Mouse (Mus musculus): ENCODE data around the gene Nmrk2. TPM values are rescaled to one million over a fixed set of nuclear protein-coding genes. Genes with fewer than 3 reads are reported as not detected.

The Nmrk2 gene
- not detected in 2 replicates for polyA plus RNA-seq (2011; ENCODE audit: insufficient read depth, insufficient read length, low replicate concordance, missing spikeins)

- 76% methylated on average over 13 of the region's 13 CpGs for WGBS
- H3K27ac ChIP-seq (ENCODE audit: control insufficient read depth, insufficient read depth, low read depth, low read length, poor library complexity) = no peak within 1 kb of the TSS
Observed at GRCm38 (mm10) chr10:81201807-81202758, at the start of gene Nmrk2. Nmrk2 (minus strand) TSS chr10:81202051.

GRCm38 (mm10) chr10:81249442-81249841 is 47.6 kb upstream of the Nmrk2 start:
- Histone ChIP-seq H3K4me3 (replicated peaks; ENCODE audit: control insufficient read depth, low read depth, low read length) (no peak overlapping the region), H3K4me1 (ENCODE audit: control insufficient read depth, insufficient read depth, low read length) (peaks cover 2% of the 10 kb centered on the region), H3K27ac (ENCODE audit: control insufficient read depth, insufficient read depth, low read depth, low read length, poor library complexity) (no peak overlapping the region)
- no peak for TF ChIP-seq CTCF (IDR thresholded peaks at IDR 0.05; ENCODE audit: control insufficient read depth, insufficient read depth, low read length)
- no peak for TF ChIP-seq POLR2A (IDR thresholded peaks at IDR 0.05; ENCODE audit: borderline replicate concordance, control insufficient read depth, low read depth, low read length)
- 77% methylated on average over 8 of the region's 8 CpGs for WGBS

More at GRCm38 (mm10) chr10:81201807-81202758, at the start of gene Nmrk2:
- Histone ChIP-seq H3K4me1 (ENCODE audit: control insufficient read depth, insufficient read depth, low read length) (no peaks in the 10 kb centered on the region), H3K4me3 (replicated peaks; ENCODE audit: control insufficient read depth, low read depth, low read length) (no peak within 1 kb of the TSS)
- TF ChIP-seq POLR2A (IDR thresholded peaks at IDR 0.05; ENCODE audit: borderline replicate concordance, control insufficient read depth, low read depth, low read length) = no peak
- TF ChIP-seq CTCF (IDR thresholded peaks at IDR 0.05; ENCODE audit: control insufficient read depth, insufficient read depth, low read length) = no peak

- TF ChIP-seq CTCF (IDR thresholded peaks at IDR 0.05; ENCODE audit: control insufficient read depth, insufficient read depth, low read length) (no peak), POLR2A (IDR thresholded peaks at IDR 0.05; ENCODE audit: borderline replicate concordance, control insufficient read depth, low read depth, low read length) (no peak)
- H3K27ac ChIP-seq (ENCODE audit: control insufficient read depth, insufficient read depth, low read depth, low read length, poor library complexity) = no peak overlapping the region
Observed at GRCm38 (mm10) chr10:81247804-81248203, 46.0 kb upstream of the Nmrk2 start.

GRCm38 (mm10) chr10:81245166-81245565 is 43.3 kb upstream of the Nmrk2 start:
- 79% methylated on average over 6 of the region's 6 CpGs for WGBS
- TF ChIP-seq CTCF (IDR thresholded peaks at IDR 0.05; ENCODE audit: control insufficient read depth, insufficient read depth, low read length) = no peak
- 0 out of 2 replicates have a peak, but pooled peaks have one; percentile 16 for TF ChIP-seq POLR2A (IDR thresholded peaks at IDR 0.05; ENCODE audit: borderline replicate concordance, control insufficient read depth, low read depth, low read length)
- Histone ChIP-seq H3K4me1 (ENCODE audit: control insufficient read depth, insufficient read depth, low read length) (no peaks in the 10 kb centered on the region), H3K27ac (ENCODE audit: control insufficient read depth, insufficient read depth, low read depth, low read length, poor library complexity) (no peak overlapping the region), H3K4me3 (replicated peaks; ENCODE audit: control insufficient read depth, low read depth, low read length) (no peak overlapping the region)

More at GRCm38 (mm10) chr10:81247804-81248203, 46.0 kb upstream of the Nmrk2 start:
- Histone ChIP-seq H3K4me1 (ENCODE audit: control insufficient read depth, insufficient read depth, low read length) (no peaks in the 10 kb centered on the region), H3K4me3 (replicated peaks; ENCODE audit: control insufficient read depth, low read depth, low read length) (no peak overlapping the region)
- WGBS = 77% methylated on average over 2 of the region's 2 CpGs

GRCm38 (mm10) chr10:81244595-81244994 is 42.7 kb upstream of the Nmrk2 start:
- Histone ChIP-seq H3K4me3 (replicated peaks; ENCODE audit: control insufficient read depth, low read depth, low read length) (no peak overlapping the region), H3K4me1 (ENCODE audit: control insufficient read depth, insufficient read depth, low read length) (no peaks in the 10 kb centered on the region), H3K27ac (ENCODE audit: control insufficient read depth, insufficient read depth, low read depth, low read length, poor library complexity) (no peak overlapping the region)
- WGBS = 7% methylated on average over 17 of the region's 17 CpGs
- TF ChIP-seq CTCF (IDR thresholded peaks at IDR 0.05; ENCODE audit: control insufficient read depth, insufficient read depth, low read length) (peak; percentile 93), POLR2A (IDR thresholded peaks at IDR 0.05; ENCODE audit: borderline replicate concordance, control insufficient read depth, low read depth, low read length) (no peak)

GRCm38 (mm10) chr10:81244146-81244545 is 42.3 kb upstream of the Nmrk2 start:
- no peaks in the 10 kb centered on the region for H3K4me1 ChIP-seq (ENCODE audit: control insufficient read depth, insufficient read depth, low read length)
- H3K27ac ChIP-seq (ENCODE audit: control insufficient read depth, insufficient read depth, low read depth, low read length, poor library complexity) = no peak overlapping the region
- 78% methylated on average over 4 of the region's 4 CpGs for WGBS
- H3K4me3 ChIP-seq (replicated peaks; ENCODE audit: control insufficient read depth, low read depth, low read length) = no peak overlapping the region
- TF ChIP-seq CTCF (IDR thresholded peaks at IDR 0.05; ENCODE audit: control insufficient read depth, insufficient read depth, low read length) (no peak), POLR2A (IDR thresholded peaks at IDR 0.05; ENCODE audit: borderline replicate concordance, control insufficient read depth, low read depth, low read length) (no peak)

- no peaks in the 10 kb centered on the region for H3K4me1 ChIP-seq (ENCODE audit: control insufficient read depth, insufficient read depth, low read length)
- TF ChIP-seq CTCF (IDR thresholded peaks at IDR 0.05; ENCODE audit: control insufficient read depth, insufficient read depth, low read length) (no peak), POLR2A (IDR thresholded peaks at IDR 0.05; ENCODE audit: borderline replicate concordance, control insufficient read depth, low read depth, low read length) (no peak)
- H3K27ac ChIP-seq (ENCODE audit: control insufficient read depth, insufficient read depth, low read depth, low read length, poor library complexity) = no peak overlapping the region
- H3K4me3 ChIP-seq (replicated peaks; ENCODE audit: control insufficient read depth, low read depth, low read length) = no peak overlapping the region
- WGBS = 88% methylated on average over 16 of the region's 16 CpGs
Observed at GRCm38 (mm10) chr10:81242021-81242420, 40.2 kb upstream of the Nmrk2 start.

GRCm38 (mm10) chr10:81240876-81241275 is 39.0 kb upstream of the Nmrk2 start:
- Histone ChIP-seq H3K27ac (ENCODE audit: control insufficient read depth, insufficient read depth, low read depth, low read length, poor library complexity) (no peak overlapping the region), H3K4me3 (replicated peaks; ENCODE audit: control insufficient read depth, low read depth, low read length) (no peak overlapping the region), H3K4me1 (ENCODE audit: control insufficient read depth, insufficient read depth, low read length) (no peaks in the 10 kb centered on the region)
- WGBS = 28% methylated on average over 13 of the region's 13 CpGs
- no peak for TF ChIP-seq POLR2A (IDR thresholded peaks at IDR 0.05; ENCODE audit: borderline replicate concordance, control insufficient read depth, low read depth, low read length)
- peak; percentile 71 for TF ChIP-seq CTCF (IDR thresholded peaks at IDR 0.05; ENCODE audit: control insufficient read depth, insufficient read depth, low read length)

Data from bone marrow, adult 2 months (tissue).